Comparison of ENCODE assay signal across 1 mouse cellular context in the genomic region with DNA sequence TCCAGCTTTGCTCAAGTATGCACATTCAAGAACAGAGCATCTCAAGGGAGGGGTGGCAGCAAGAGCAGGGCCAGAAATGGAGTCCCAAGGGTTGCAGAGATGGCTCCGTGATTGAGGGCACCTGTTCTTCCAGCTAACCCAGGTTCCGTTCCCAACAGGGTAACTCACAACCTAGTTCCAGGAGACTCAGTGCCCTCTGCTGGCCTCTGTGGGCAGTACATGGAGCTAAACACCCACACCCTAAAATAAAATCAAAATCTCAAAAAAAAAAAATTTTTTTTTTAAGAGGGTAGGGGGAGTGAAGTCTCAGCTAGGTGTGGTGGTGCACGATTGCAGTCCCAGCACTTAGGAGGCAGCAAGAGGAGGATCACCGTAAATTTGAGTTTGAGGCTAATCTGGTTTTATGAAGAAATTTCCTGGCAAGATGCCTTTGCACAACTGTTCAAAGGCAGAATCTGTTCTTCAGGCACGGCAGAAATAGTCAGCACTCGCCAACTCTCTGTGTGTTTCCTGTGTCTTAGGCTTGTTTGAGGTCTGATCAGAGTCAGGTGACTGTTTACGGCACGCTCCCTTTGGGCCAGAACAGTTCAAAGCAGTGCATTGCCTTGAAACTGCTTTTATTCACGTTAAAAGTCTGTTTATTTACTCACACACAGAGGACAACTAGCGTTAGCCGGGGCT.
TF ChIP-seq lines count a peak whose summit lies in the region.

No protein-coding gene starts in this region.

TF ChIP-seq in CH12.LX, 34 proteins besides CTCF, POLR2A, EP300 and RAD21 (continued from another document):
- TF ChIP-seq NELFE (IDR thresholded peaks at IDR 0.05; ENCODE audit: low read depth, low read length): 0 out of 2 replicates have a peak, but pooled peaks have one; percentile 11
- no peak for TF ChIP-seq IRF4 (IDR thresholded peaks at IDR 0.05; ENCODE audit: low read depth, low read length)
- no peak for TF ChIP-seq ETS1 (conservative IDR thresholded peaks at IDR 0.05; ENCODE audit: low read depth, low read length)
- no peak for TF ChIP-seq NRF1 (IDR thresholded peaks at IDR 0.05; ENCODE audit: low read depth, low read length)
- no peak for TF ChIP-seq USF2 (conservative IDR thresholded peaks at IDR 0.05; ENCODE audit: low read depth, low read length)
- TF ChIP-seq MEF2A (IDR thresholded peaks at IDR 0.05; ENCODE audit: borderline replicate concordance, low read depth, low read length): 0 out of 2 replicates have a peak, but pooled peaks have one; percentile 22
- no peak for TF ChIP-seq USF1 (IDR thresholded peaks at IDR 0.05; ENCODE audit: low read depth, low read length)
- peak; percentile 79 for TF ChIP-seq ZNF384 (IDR thresholded peaks at IDR 0.05; ENCODE audit: low read depth, low read length)
TF ChIP-seq in CH12.LX: peak in this region for 8.
